Mouse (Mus musculus) liver, adult 2 months (tissue): Measurements from ENCODE around the gene Olfr1140.

Experiments used
- CTCF ChIP-seq: fragments of 200-500 bp; IDR thresholded peaks from 2 replicates; pipeline ENCODE4 v1.5.1; 2011; ENCODE audit warnings: low read depth, low read length, control low read depth
- POLR2A ChIP-seq: fragments of 200-500 bp; IDR thresholded peaks from 2 replicates; pipeline ENCODE4 v1.6.1; 2011; ENCODE audit warnings: low read length, control low read depth; ENCODE audit not compliant: insufficient read depth; ENCODE audit errors: extremely low read depth

GRCm38 (mm10) chr2:87779183-87779582 is 35.6 kb downstream of the Olfr1140 start, which contains the start of gene Olfr152:
- TF ChIP-seq CTCF: no peak
- TF ChIP-seq POLR2A: no peak
